Comparison of ENCODE assay signal across 8 mouse cellular contexts in the genomic region with DNA sequence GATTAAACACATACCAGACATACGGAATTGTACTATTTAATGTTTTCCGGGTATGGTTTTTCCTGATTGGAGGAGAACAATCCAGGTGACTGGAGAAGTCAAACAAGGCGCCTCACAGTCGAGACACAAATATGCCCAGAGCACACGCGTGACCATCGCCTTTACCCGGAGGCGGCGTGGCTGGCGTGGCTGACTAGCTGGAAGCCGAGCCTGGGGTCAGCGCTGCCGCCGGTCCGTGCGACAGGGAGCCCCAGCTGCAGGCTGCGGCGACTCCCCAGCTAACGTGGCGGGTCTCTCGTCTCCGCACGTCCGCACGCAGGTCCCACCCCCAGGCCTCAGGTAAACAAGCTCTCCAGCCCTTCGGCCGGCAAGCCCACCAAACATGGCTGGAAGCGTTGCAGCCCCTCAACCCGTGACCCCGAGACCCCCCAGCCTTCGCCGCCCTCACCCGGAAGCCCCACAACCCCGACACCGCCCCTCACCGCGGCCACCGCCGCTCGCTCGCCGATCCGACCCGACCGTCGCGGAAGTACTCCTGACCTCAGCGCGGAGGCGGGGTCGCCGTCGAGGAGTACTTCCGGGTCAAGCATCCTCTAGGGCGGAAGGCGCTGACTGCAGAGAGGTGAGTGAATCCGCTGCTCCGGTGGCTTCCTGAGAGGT. TPM values are rescaled to one million over a fixed set of nuclear protein-coding genes. Genes with fewer than 3 reads are reported as not detected.
A peak's percentile ranks its signal among the peaks of the same experiment; 100 is the strongest.
DNase-seq lines count a peak whose midpoint lies in the region; ATAC-seq and TF ChIP-seq lines count a peak whose summit lies in the region.

A gene (minus strand): TSS at position 527 of the 660 bp plus-strand sequence.
A gene (plus strand): TSS at position 574 of the 660 bp plus-strand sequence.

- H3K9me3 ChIP-seq in hindbrain, postnatal 0 days (ENCODE audit: low read length), result no peaks in the 10 kb centered on the region

- no peaks in the 10 kb centered on the region for H3K27me3 ChIP-seq in hindbrain, postnatal 0 days (ENCODE audit: insufficient read depth, low read length)

- DNase-seq in WW6 (ENCODE audit: low read depth, low spot score), result peak; percentile 89
- DNase-seq in cerebellum, postnatal 4 days (ENCODE audit: low spot score in 2 of 2), result peak; percentile 87 to 96
- peak; percentile 95 for DNase-seq in gastrocnemius, adult 2 months
- DNase-seq in hindbrain, postnatal 0 days (ENCODE audit: low spot score), result peak; percentile 93
- DNase-seq in left cerebral cortex, adult 2 months (ENCODE audit: extremely low spot score in 1 of 2, low spot score in 2 of 2), result peak; percentile 88 to 91
- DNase-seq in right cerebral cortex, adult 2 months (ENCODE audit: low spot score in 2 of 2), result peak; percentile 85 to 91
- DNase-seq in urinary bladder, postnatal 14 days (ENCODE audit: low spot score), result peak; percentile 95

- no peak for TF ChIP-seq CTCF in gastrocnemius, adult 2 months (IDR thresholded peaks at IDR 0.05)
- TF ChIP-seq CTCF in hindbrain, postnatal 0 days (IDR thresholded peaks at IDR 0.05; ENCODE audit: low read depth), result no peak
- no peak for TF ChIP-seq CTCF in left cerebral cortex, adult 2 months (IDR thresholded peaks at IDR 0.05)

- no peaks in the 10 kb centered on the region for H3K36me3 ChIP-seq in hindbrain, postnatal 0 days (ENCODE audit: insufficient read depth, low read length)

- H3K4me3 ChIP-seq in gastrocnemius, adult 2 months, result peak within 1 kb of the TSS; percentile 96
- H3K4me3 ChIP-seq in hindbrain, postnatal 0 days (ENCODE audit: low read length), result peak within 1 kb of the TSS; percentile 62
- peak within 1 kb of the TSS; percentile 66 for H3K4me3 ChIP-seq in left cerebral cortex, adult 2 months

- under 1% methylated on average over 54 of the region's 59 CpGs for WGBS in hindbrain, postnatal 0 days

- peaks cover 10% of the 10 kb centered on the region; the same call in 1 of the 2 replicates for H3K4me1 ChIP-seq in hindbrain, postnatal 0 days (ENCODE audit: insufficient read depth, low read length)

- peak within 1 kb of the TSS; percentile 61 for H3K9ac ChIP-seq in hindbrain, postnatal 0 days (replicated peaks; ENCODE audit: low read length)

- H3K4me2 ChIP-seq in hindbrain, postnatal 0 days (ENCODE audit: low read depth, low read length), result peak within 1 kb of the TSS; percentile 60

- H3K27ac ChIP-seq in gastrocnemius, adult 2 months, result peak within 1 kb of the TSS; percentile 91
- peak within 1 kb of the TSS; percentile 61 for H3K27ac ChIP-seq in hindbrain, postnatal 0 days
- peak within 1 kb of the TSS; percentile 66 for H3K27ac ChIP-seq in left cerebral cortex, adult 2 months

- peak; percentile 98 for ATAC-seq in hindbrain, postnatal 0 days
- ATAC-seq in megakaryocyte, adult 5-6 weeks (ENCODE audit: poor library complexity, severe bottlenecking), result peak; percentile 99

- intact Hi-C loops in gastrocnemius, adult 2 months (cut with DNase I), result no loop called here
- intact Hi-C loops in left cerebral cortex, adult 2 months (cut with DNase I), result no loop called here

RNA-seq across cellular contexts. Expression of the first gene that starts in this region (rescaled TPM):
- 10 to 100 TPM; 48.6 to 50.9 TPM for total RNA-seq in gastrocnemius, adult 2 months (2021)
- 27.3 and 28.9 TPM in 2 replicates for total RNA-seq in hindbrain, postnatal 0 days (2014; rRNA removed)
- 51.0 and 51.2 TPM in 2 replicates for polyA plus RNA-seq in hindbrain, postnatal 0 days (2015; fragmentation: Nextera tagmentation; extraction: Ambion mirVana)
- 10 to 100 TPM; 30.2 to 32.0 TPM for total RNA-seq in left cerebral cortex, adult 2 months (2021)
- total RNA-seq in megakaryocyte, adult 5-6 weeks (2015), result 40.8 and 43.6 TPM in 2 replicates
- total RNA-seq in megakaryocyte, adult 5-6 weeks (2017), result 32.6 and 40.0 TPM in 2 replicates

RNA-seq across cellular contexts. Expression of the second gene that starts in this region (rescaled TPM):
- 1 to 10 TPM; 7.6 to 9.2 TPM for total RNA-seq in gastrocnemius, adult 2 months (2021)
- 39.5 and 47.7 TPM in 2 replicates for total RNA-seq in hindbrain, postnatal 0 days (2014; rRNA removed)
- polyA plus RNA-seq in hindbrain, postnatal 0 days (2015; fragmentation: Nextera tagmentation; extraction: Ambion mirVana), result 46.6 and 48.5 TPM in 2 replicates
- 10 to 100 TPM; 20.4 to 24.9 TPM for total RNA-seq in left cerebral cortex, adult 2 months (2021)
- 39.9 and 47.9 TPM in 2 replicates for total RNA-seq in megakaryocyte, adult 5-6 weeks (2015)
- total RNA-seq in megakaryocyte, adult 5-6 weeks (2017), result 36.4 and 45.1 TPM in 2 replicates

Comparison
In these comparisons a context has a peak if more than half of its experiments do, and no peak if none do; other contexts are left out.
1. Peak in every context shown above with its lines: DNase-seq, ATAC-seq, H3K4me3 ChIP-seq and H3K27ac ChIP-seq.